ENCODE assay signal across 14 mouse cellular contexts in the genomic region with DNA sequence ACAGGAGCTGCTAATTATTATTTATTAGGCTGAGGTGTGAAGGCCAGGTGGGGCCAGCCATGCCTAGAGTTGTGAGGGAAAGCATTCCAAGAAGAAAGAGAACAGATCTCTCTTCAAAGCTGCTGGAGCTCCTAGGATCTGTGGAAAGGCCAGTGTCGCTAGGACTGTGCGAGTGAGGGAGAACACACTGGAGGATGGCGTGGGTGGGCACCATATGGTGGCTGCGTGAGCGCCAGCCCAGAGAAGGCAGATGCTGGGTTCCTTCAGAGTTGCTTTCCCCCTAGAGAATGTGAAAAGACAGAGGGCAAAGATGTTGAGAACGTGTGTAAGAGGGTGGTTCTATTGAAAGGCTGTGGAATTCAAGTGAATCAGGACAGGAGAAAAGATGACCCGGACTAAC. TPM values are rescaled to one million over a fixed set of nuclear protein-coding genes. Genes with fewer than 3 reads are reported as not detected.
A peak's percentile ranks its signal among the peaks of the same experiment; 100 is the strongest.
DNase-seq lines count a peak whose midpoint lies in the region; ATAC-seq lines count a peak whose summit lies in the region.
"Had no signal": no experiment of that assay in that cellular context is flagged by ENCODE, and none has a peak within 500 bp of the region (broad histone marks: within the 10 kb centered on the region; RNA-seq: fewer than 3 reads in every experiment).

No protein-coding gene starts in this region.

- peaks cover 3% of the 10 kb centered on the region; the same call in 1 of the 2 replicates for H3K4me1 ChIP-seq in forebrain, embryonic 15.5 days
- no peaks in the 10 kb centered on the region for H3K4me1 ChIP-seq in kidney, embryonic 15.5 days
- H3K4me1 ChIP-seq: liver, embryonic 12.5 days had no signal

- 61% methylated on average over 7 of the region's 7 CpGs for WGBS in forebrain, embryonic 15.5 days
- WGBS in kidney, embryonic 15.5 days, result 51% methylated on average over 7 of the region's 7 CpGs

- ATAC-seq in forebrain, embryonic 15.5 days (replicated peaks), result peak; percentile 72
- no peak for ATAC-seq in kidney, embryonic 15.5 days (replicated peaks; ENCODE audit: low FRiP score)
- ATAC-seq: liver, embryonic 12.5 days had no signal

- no peak overlapping the region for H3K9ac ChIP-seq in forebrain, embryonic 15.5 days (replicated peaks)
- no peak overlapping the region for H3K9ac ChIP-seq in kidney, embryonic 15.5 days
- H3K9ac ChIP-seq: liver, embryonic 12.5 days had no signal

- H3K4me3 ChIP-seq in forebrain, embryonic 15.5 days, result no peak overlapping the region
- no peak overlapping the region for H3K4me3 ChIP-seq in kidney, embryonic 15.5 days (replicated peaks)
- H3K4me3 ChIP-seq: liver, embryonic 12.5 days; myocyte had no signal

- no peak overlapping the region for H3K4me2 ChIP-seq in forebrain, embryonic 15.5 days (replicated peaks)
- H3K4me2 ChIP-seq in kidney, embryonic 15.5 days, result no peak overlapping the region
- H3K4me2 ChIP-seq: liver, embryonic 12.5 days had no signal

- no peaks in the 10 kb centered on the region for H3K27me3 ChIP-seq in forebrain, embryonic 15.5 days
- no peaks in the 10 kb centered on the region for H3K27me3 ChIP-seq in kidney, embryonic 15.5 days
- H3K27me3 ChIP-seq: liver, embryonic 12.5 days had no signal

- intact Hi-C loops in left cerebral cortex, postnatal 4 days (cut with DNase I), result no loop called here

- no peaks in the 10 kb centered on the region for H3K36me3 ChIP-seq in forebrain, embryonic 15.5 days
- no peaks in the 10 kb centered on the region for H3K36me3 ChIP-seq in kidney, embryonic 15.5 days
- H3K36me3 ChIP-seq: liver, embryonic 12.5 days had no signal

- DNase-seq in cerebellum, adult 18-20 months, result peak; percentile 66 to 74
- peak; percentile 73 for DNase-seq in layer of hippocampus, adult 9-11 months
- DNase-seq in left cerebral cortex, postnatal 4 days, result peak; percentile 56
- DNase-seq in gastrocnemius, postnatal 4 days (ENCODE audit: low spot score in 2 of 2), result no peak
- DNase-seq in ovary, adult 18-20 months (ENCODE audit: low spot score), result no peak
- DNase-seq in adrenal gland, postnatal 14 days, result no peak
- DNase-seq: gastrocnemius, postnatal 25 days; heart, postnatal 14 days; kidney, adult 2 months; lung, postnatal 4 days had no signal

- H3K9me3 ChIP-seq in forebrain, embryonic 15.5 days, result no peaks in the 10 kb centered on the region
- H3K9me3 ChIP-seq in kidney, embryonic 15.5 days (replicated peaks), result no peaks in the 10 kb centered on the region
- H3K9me3 ChIP-seq: liver, embryonic 12.5 days had no signal

- no peak overlapping the region for H3K27ac ChIP-seq in forebrain, embryonic 15.5 days (replicated peaks)
- no peak overlapping the region for H3K27ac ChIP-seq in kidney, embryonic 15.5 days
- H3K27ac ChIP-seq: liver, embryonic 12.5 days had no signal

RNA-seq across cellular contexts. Expression of gene Cnr1, which starts 30.6 kb away (rescaled TPM):
- 71.3 and 75.5 TPM in 2 replicates for polyA plus RNA-seq in forebrain, embryonic 15.5 days (2015; fragmentation: Nextera tagmentation; extraction: Ambion mirVana)
- 100 to 1,000 TPM; 166 to 173 TPM for total RNA-seq in left cerebral cortex, postnatal 4 days (2021)
- 1 to 10 TPM; 7.0 to 9.7 TPM for total RNA-seq in gastrocnemius, postnatal 4 days (2021)
- polyA plus RNA-seq in kidney, embryonic 15.5 days (2015; fragmentation: Nextera tagmentation; extraction: Ambion mirVana), result 0.77 and 0.78 TPM in 2 replicates
- 27.6 and 30.8 TPM in 2 replicates for total RNA-seq in adrenal gland, postnatal 14 days (2021)

Comparison
In these comparisons a context has a peak if more than half of its experiments do, and no peak if none do; other contexts are left out.
1. DNase-seq: peak in cerebellum, adult 18-20 months (2 of 2), layer of hippocampus, adult 9-11 months (single experiment) and left cerebral cortex, postnatal 4 days (single experiment); none in gastrocnemius, postnatal 4 days (0 of 2), ovary, adult 18-20 months (single experiment) and adrenal gland, postnatal 14 days (single experiment).